Mouse (Mus musculus) forebrain, postnatal 0 days (tissue): ENCODE results near the gene Acod1. TPM values are rescaled to one million over a fixed set of nuclear protein-coding genes. Genes with fewer than 3 reads are reported as not detected.

Experiments used
- ATAC-seq: fragments of 200-750 bp; cut with Nextera tagmentation; 2 replicates; pipeline ENCODE4 v1.8.0; 2017; ENCODE audit warnings: mild to moderate bottlenecking, moderate library complexity
- DNase-seq: peaks from one replicate; pipeline ENCODE4 v3.0.0-alpha.2; 2015
- H3K27ac ChIP-seq: fragments of 300-500 bp; sonication (generic); 2 replicates; pipeline ENCODE4 v1.5.1; 2014; ENCODE audit warnings: low read depth, mild to moderate bottlenecking, antibody characterized with exemption, low read length, moderate library complexity, mixed read lengths
- H3K27me3 ChIP-seq: fragments of 300-500 bp; sonication (generic); 2 replicates; pipeline ENCODE4 v1.6.1; 2014; ENCODE audit warnings: mild to moderate bottlenecking, low read length, mixed read lengths; ENCODE audit not compliant: insufficient read depth
- H3K36me3 ChIP-seq: fragments of 300-500 bp; sonication (generic); 2 replicates; pipeline ENCODE4 v1.6.1; 2014; ENCODE audit warnings: mild to moderate bottlenecking, moderate library complexity; ENCODE audit not compliant: insufficient read depth
- H3K4me1 ChIP-seq: fragments of 300-500 bp; sonication (generic); 2 replicates; pipeline ENCODE4 v1.6.1; 2014; ENCODE audit warnings: antibody characterized with exemption; ENCODE audit not compliant: insufficient read depth
- H3K4me2 ChIP-seq: fragments of 300-500 bp; sonication (generic); 2 replicates; pipeline ENCODE4 v1.6.1; 2014; ENCODE audit warnings: low read depth, mild to moderate bottlenecking, moderate library complexity
- H3K4me3 ChIP-seq: fragments of 300-500 bp; sonication (generic); 2 replicates; pipeline ENCODE4 v1.5.1; 2014; ENCODE audit warnings: low read depth, low read length, mixed read lengths
- H3K9ac ChIP-seq: fragments of 300-500 bp; sonication (generic); 2 replicates; pipeline ENCODE4 v1.6.1; 2014; ENCODE audit warnings: mild to moderate bottlenecking
- H3K9me3 ChIP-seq: fragments of 300-500 bp; sonication (generic); 2 replicates; pipeline ENCODE4 v1.6.1; 2016; ENCODE audit warnings: low read length
- CTCF ChIP-seq: sonication (generic); IDR thresholded peaks from 2 replicates; pipeline ENCODE4 v1.5.1; 2016; ENCODE audit warnings: antibody characterized with exemption, control low read depth, low read depth
- WGBS: fragments of 180-500 bp; shearing (Covaris S2); extraction: QIAGEN DNeasy Blood & Tissue Kit; methylation state at CpG from one replicate; pipeline ENCODE4 v1.1.7; 2014; 5-methylcytosine and 5-hydroxymethylcytosine counted together
- polyA plus RNA-seq: library from polyadenylated mRNA; unstranded; fragments of >200 nt; fragmentation: Nextera tagmentation; extraction: Ambion mirVana; gene quantifications from 2 replicates; pipeline ENCODE4 v1.2.1, GENCODE M21; 2015
- total RNA-seq: library from RNA; depleted of rRNA; stranded (reverse); fragments of >200 nt; gene quantifications from 2 replicates; pipeline ENCODE4 v1.2.3, GENCODE M21; 2014

Acod1 gene
- total and polyA plus RNA-seq, 2 experiments from 2014 or later: not detected

GRCm38 (mm10) chr14:103058998-103059397 is 12.2 kb downstream of the Acod1 start:
- TF ChIP-seq CTCF: no peak

GRCm38 (mm10) chr14:103059495-103059894 is 12.7 kb downstream of the Acod1 start:
- no peaks in the 10 kb centered on the region for H3K27me3 ChIP-seq
- no peak overlapping the region for H3K9ac ChIP-seq
- ATAC-seq (no peak), DNase-seq (no peak)
- no peaks in the 10 kb centered on the region for H3K36me3 ChIP-seq
- no peak overlapping the region for H3K4me2 ChIP-seq
- no peaks in the 10 kb centered on the region for H3K9me3 ChIP-seq
- H3K27ac ChIP-seq: no peak overlapping the region
- TF ChIP-seq CTCF: no peak
- H3K4me1 ChIP-seq: no peaks in the 10 kb centered on the region
- no peak overlapping the region for H3K4me3 ChIP-seq
- WGBS: 89% methylated on average over 10 of the region's 10 CpGs

More at GRCm38 (mm10) chr14:103058998-103059397, 12.2 kb downstream of the Acod1 start:
- Histone ChIP-seq H3K9me3 (no peaks in the 10 kb centered on the region), H3K36me3 (no peaks in the 10 kb centered on the region), H3K4me2 (no peak overlapping the region), H3K27ac (no peak overlapping the region), H3K9ac (no peak overlapping the region), H3K4me3 (no peak overlapping the region), H3K4me1 (no peaks in the 10 kb centered on the region), H3K27me3 (no peaks in the 10 kb centered on the region)
- WGBS: 90% methylated on average over 1 of the region's 1 CpGs
- no peak for DNase-seq
- no peak for ATAC-seq

DNA sequence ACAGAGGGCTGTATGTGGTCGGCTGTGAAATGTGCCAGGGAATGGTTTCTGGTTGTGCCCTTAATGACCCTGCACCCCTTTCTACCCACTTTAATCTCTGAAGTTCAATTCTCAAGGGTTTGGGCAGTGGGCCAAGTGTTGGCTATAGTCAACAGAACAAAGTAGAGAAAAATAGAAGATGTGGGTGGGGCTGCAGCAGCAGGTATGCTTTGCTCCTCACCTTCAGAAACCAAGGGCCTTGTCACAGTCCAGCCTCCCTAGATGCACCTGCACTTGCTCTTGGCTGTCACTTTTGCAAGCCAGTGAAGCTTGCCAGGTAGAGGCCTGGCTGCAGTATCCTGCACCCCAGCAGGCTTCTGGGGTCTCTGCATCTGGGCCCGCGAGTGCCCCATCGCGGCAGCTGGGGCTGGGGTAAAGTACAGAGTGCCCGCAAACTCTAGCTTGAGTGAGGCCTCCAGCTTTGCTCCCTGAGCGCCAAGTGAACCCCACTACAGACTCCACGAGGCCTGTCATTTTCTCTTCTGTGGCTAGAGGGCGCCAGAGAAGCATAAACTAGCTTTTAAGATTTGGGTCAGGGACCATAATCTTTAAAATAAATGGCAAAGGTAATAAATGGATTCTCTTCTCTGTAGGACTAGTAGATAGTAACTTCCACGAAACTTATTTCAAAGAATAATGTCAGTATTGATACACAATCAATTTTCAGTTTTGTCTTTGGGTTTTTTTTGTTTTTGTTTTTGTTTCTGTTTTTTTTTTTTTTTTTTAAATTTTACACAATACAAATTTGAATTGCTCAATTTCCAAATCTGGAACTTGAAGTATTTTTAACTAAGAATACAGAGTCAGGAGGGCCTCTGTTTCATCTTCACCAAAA is 18.8 kb downstream of the Acod1 start:
- H3K36me3 ChIP-seq: no peaks in the 10 kb centered on the region
- 10% methylated on average over 10 of the region's 10 CpGs for whole genome bisulfite sequencing
- no peaks in the 10 kb centered on the region for H3K4me1 ChIP-seq
- no peak overlapping the region for H3K27ac ChIP-seq
- no peak overlapping the region for H3K9ac ChIP-seq
- DNase-seq (peak; percentile 83), ATAC-seq (no peak)
- TF ChIP-seq CTCF: peak; percentile 74
- H3K4me2 ChIP-seq: no peak overlapping the region
- no peaks in the 10 kb centered on the region for H3K27me3 ChIP-seq
- no peak overlapping the region for H3K4me3 ChIP-seq
- H3K9me3 ChIP-seq: no peaks in the 10 kb centered on the region

DNA sequence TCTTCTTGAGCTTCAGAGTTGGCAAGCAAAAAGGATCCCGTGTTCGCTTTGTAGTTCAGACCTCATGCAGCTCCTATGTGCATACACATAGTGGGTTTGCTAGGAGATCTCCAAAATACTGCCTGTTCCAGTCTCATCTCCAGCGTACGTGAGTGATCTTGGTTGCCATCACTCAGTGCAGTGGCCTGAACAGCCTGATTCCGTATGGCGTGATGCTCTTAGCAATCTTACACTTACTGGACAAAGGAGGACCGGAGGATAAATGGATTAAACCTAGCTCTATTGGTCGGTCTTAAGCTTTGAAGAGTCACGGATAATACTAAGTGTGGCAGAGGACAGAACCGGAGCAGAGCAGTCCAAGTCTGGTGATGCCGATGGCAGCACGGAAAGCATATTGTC is 22.7 kb downstream of the Acod1 start:
- Histone ChIP-seq H3K36me3 (no peaks in the 10 kb centered on the region; the same call in 1 of the 2 replicates), H3K27ac (peak overlapping the region; percentile 60), H3K9ac (peak overlapping the region; percentile 62), H3K9me3 (no peaks in the 10 kb centered on the region), H3K27me3 (no peaks in the 10 kb centered on the region), H3K4me3 (peak overlapping the region; percentile 76), H3K4me1 (no peaks in the 10 kb centered on the region), H3K4me2 (peak overlapping the region; percentile 89)
- DNase-seq (no peak), ATAC-seq (peak; percentile 8; the same call in 1 of the 2 replicates)
- 6% methylated on average over 12 of the region's 12 CpGs for WGBS
- TF ChIP-seq CTCF: no peak

GRCm38 (mm10) chr14:103069864-103070611 is 23.3 kb downstream of the Acod1 start, which contains the start of gene Cln5:
Gene Cln5, plus strand, starts transcription at chr14:103070216.
- Histone ChIP-seq H3K36me3 (no peaks in the 10 kb centered on the region; the same call in 1 of the 2 replicates), H3K27ac (peak within 1 kb of the TSS; percentile 66), H3K4me3 (peak within 1 kb of the TSS; percentile 76), H3K4me2 (peak within 1 kb of the TSS; percentile 89), H3K27me3 (no peaks in the 10 kb centered on the region), H3K9ac (peak within 1 kb of the TSS; percentile 62), H3K4me1 (no peaks in the 10 kb centered on the region), H3K9me3 (no peaks in the 10 kb centered on the region)
- 1% methylated on average over 64 of the region's 65 CpGs for WGBS
- peak; percentile 97 for ATAC-seq
- DNase-seq: peak; percentile 93
- peak; percentile 65 for TF ChIP-seq CTCF

- Histone ChIP-seq H3K9me3 (no peaks in the 10 kb centered on the region), H3K4me3 (peak overlapping the region; percentile 76), H3K36me3 (no peaks in the 10 kb centered on the region; the same call in 1 of the 2 replicates), H3K27ac (no peak overlapping the region), H3K9ac (peak overlapping the region; percentile 62), H3K4me1 (no peaks in the 10 kb centered on the region), H3K27me3 (no peaks in the 10 kb centered on the region), H3K4me2 (peak overlapping the region; percentile 89)
- TF ChIP-seq CTCF: no peak
- WGBS: 4% methylated on average over 10 of the region's 10 CpGs
- DNase-seq: no peak
- ATAC-seq: no peak
Observed at GRCm38 (mm10) chr14:103070790-103071189, 24.0 kb downstream of the Acod1 start.

GRCm38 (mm10) chr14:103071471-103071870 is 24.7 kb downstream of the Acod1 start:
- Histone ChIP-seq H3K9ac (no peak overlapping the region), H3K36me3 (peaks cover 3% of the 10 kb centered on the region; the same call in 1 of the 2 replicates), H3K4me2 (no peak overlapping the region), H3K4me1 (no peaks in the 10 kb centered on the region), H3K4me3 (no peak overlapping the region), H3K27ac (no peak overlapping the region), H3K27me3 (no peaks in the 10 kb centered on the region), H3K9me3 (no peaks in the 10 kb centered on the region)
- WGBS: 93% methylated on average over 12 of the region's 12 CpGs
- DNase-seq: no peak
- no peak for ATAC-seq
- no peak for TF ChIP-seq CTCF
